Mouse (Mus musculus) c-Kit-positive CD71-negative TER-119-negative erythroid progenitor cells, embryonic 14.5 days (primary cell): ENCODE measurements around the gene Tnik.

ENCODE experiments used
- DNase-seq: peaks from one replicate; pipeline ENCODE4 v3.0.0-alpha.2; 2013; ENCODE audit warnings: low read depth

The Tnik gene

GRCm38 (mm10) chr3:28621792-28622191, 358.8 kb downstream of the Tnik start:
- no peak for DNase-seq

- no peak for DNase-seq
Measured at GRCm38 (mm10) chr3:28626816-28627215, 363.8 kb downstream of the Tnik start.

GRCm38 (mm10) chr3:28636778-28637177, 373.8 kb downstream of the Tnik start:
- DNase-seq = no peak

- no peak for DNase-seq
Measured at GRCm38 (mm10) chr3:28638957-28639356, 375.9 kb downstream of the Tnik start.

GRCm38 (mm10) chr3:28643252-28643947, 380.4 kb downstream of the Tnik start:
- no peak for DNase-seq

GRCm38 (mm10) chr3:28652574-28652973, 389.6 kb downstream of the Tnik start:
- no peak for DNase-seq

- no peak for DNase-seq
Measured at GRCm38 (mm10) chr3:28653043-28653442, 390.0 kb downstream of the Tnik start.

- no peak for DNase-seq
Measured at GRCm38 (mm10) chr3:28654740-28655139, 391.7 kb downstream of the Tnik start.

GRCm38 (mm10) chr3:28658349-28658748, 395.3 kb downstream of the Tnik start:
- DNase-seq = no peak

GRCm38 (mm10) chr3:28680851-28681250, 417.8 kb downstream of the Tnik start:
- no peak for DNase-seq

- DNase-seq = no peak
Measured at GRCm38 (mm10) chr3:28681866-28682265, 418.9 kb downstream of the Tnik start.

GRCm38 (mm10) chr3:28682411-28682810, 419.4 kb downstream of the Tnik start:
- DNase-seq = no peak

GRCm38 (mm10) chr3:28685510-28685909, 422.5 kb downstream of the Tnik start:
- no peak for DNase-seq

- DNase-seq = no peak
Measured at GRCm38 (mm10) chr3:28694811-28695210, 431.8 kb downstream of the Tnik start.

- no peak for DNase-seq
Measured at GRCm38 (mm10) chr3:28695608-28696007, 432.6 kb downstream of the Tnik start.

GRCm38 (mm10) chr3:28696162-28696561, 433.1 kb downstream of the Tnik start:
- no peak for DNase-seq

GRCm38 (mm10) chr3:28697797-28698196, 434.8 kb downstream of the Tnik start, which contains the start of gene Slc2a2:
Gene Slc2a2 (plus strand): TSS chr3:28697903.
- DNase-seq = no peak

GRCm38 (mm10) chr3:28699601-28700000, 436.6 kb downstream of the Tnik start:
- no peak for DNase-seq

- DNase-seq = no peak
Measured at GRCm38 (mm10) chr3:28705522-28706137, 442.6 kb downstream of the Tnik start.

- DNase-seq = no peak
Measured at GRCm38 (mm10) chr3:28706736-28707135, 443.7 kb downstream of the Tnik start.

- peak; percentile 22 for DNase-seq
Measured at GRCm38 (mm10) chr3:28709740-28710139, 446.7 kb downstream of the Tnik start.

GRCm38 (mm10) chr3:28713913-28714698, 451.1 kb downstream of the Tnik start:
- DNase-seq = no peak

- no peak for DNase-seq
Measured at GRCm38 (mm10) chr3:28718521-28718920, 455.5 kb downstream of the Tnik start.
